Mouse (Mus musculus): ENCODE results near the gene Gpr84.
A peak's percentile ranks its signal among the peaks of the same experiment; 100 is the strongest.

Gene Gpr84

GRCm38 (mm10) chr15:103335488-103336235 is 25.2 kb upstream of the Gpr84 start:
- peak; percentile 17 for DNase-seq

DNA sequence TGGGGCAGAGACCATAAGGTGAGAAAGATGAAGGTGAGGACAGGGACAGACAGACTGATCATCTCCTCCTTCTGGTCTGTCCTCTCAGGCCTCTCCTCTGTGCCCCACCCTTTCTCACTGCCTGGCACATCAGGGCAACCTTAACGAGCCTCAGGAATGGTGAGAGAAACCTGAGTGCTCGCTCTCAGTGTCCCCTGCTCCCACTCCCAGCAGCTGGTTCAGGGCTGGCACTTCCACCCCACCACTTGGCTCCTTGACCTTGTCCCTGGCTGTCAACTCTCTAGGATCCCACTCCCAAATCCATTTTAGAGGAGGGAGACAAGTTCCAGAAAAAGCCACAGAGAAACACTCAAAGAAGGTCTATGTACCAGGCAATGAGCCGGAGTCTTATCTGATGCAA is 24.6 kb upstream of the Gpr84 start:
- DNase-seq, result peak; percentile 20

DNA sequence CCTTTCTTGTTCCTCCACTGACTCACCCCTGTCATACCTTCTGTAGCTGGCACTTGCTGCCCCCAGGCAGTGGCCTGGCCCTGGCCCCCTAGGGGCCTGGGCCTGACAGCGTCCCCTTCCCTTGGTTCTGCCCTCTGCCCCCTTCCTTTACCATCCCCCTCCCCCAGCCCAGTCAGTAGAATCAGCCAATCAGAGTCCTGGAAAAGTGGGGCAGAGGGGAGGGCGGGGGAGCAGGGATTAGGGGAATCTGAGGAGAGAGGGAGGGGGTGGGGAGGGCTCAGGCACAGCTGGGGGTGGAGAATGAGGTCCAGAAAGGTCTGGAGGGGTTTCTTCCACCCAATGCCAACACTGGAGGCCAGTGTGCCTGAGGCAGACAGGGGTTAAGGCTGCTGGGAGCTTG is 23.8 kb upstream of the Gpr84 start:
- DNase-seq, result peak; percentile 99

DNA sequence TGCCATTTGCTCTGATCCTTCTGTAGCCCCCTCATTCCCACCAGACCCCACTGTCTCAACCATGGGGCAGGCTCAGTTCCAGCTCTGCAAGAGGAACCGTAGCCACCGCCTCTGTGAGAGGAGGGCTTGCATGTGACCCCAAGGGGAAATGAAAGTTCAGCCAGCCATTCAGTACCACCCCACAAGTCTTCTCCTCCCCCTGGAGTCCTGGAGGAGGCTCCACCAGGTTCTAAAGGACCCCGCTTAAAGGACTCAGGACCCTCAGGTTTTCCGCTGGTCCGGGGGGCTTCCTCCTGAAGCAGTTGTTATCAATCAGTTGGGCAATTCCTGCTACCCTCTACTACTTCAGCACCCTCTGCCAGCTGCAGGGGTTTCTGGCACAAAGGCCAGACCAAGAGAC is 23.3 kb upstream of the Gpr84 start:
- DNase-seq, result no peak

- DNase-seq, result peak; percentile 21
Measured at GRCm38 (mm10) chr15:103333081-103333615, 22.7 kb upstream of the Gpr84 start.

- DNase-seq, result peak; percentile 91
Measured at GRCm38 (mm10) chr15:103323455-103324247, 13.2 kb upstream of the Gpr84 start.

- no peak for DNase-seq
Measured at GRCm38 (mm10) chr15:103323070-103323454, 12.7 kb upstream of the Gpr84 start.

DNA sequence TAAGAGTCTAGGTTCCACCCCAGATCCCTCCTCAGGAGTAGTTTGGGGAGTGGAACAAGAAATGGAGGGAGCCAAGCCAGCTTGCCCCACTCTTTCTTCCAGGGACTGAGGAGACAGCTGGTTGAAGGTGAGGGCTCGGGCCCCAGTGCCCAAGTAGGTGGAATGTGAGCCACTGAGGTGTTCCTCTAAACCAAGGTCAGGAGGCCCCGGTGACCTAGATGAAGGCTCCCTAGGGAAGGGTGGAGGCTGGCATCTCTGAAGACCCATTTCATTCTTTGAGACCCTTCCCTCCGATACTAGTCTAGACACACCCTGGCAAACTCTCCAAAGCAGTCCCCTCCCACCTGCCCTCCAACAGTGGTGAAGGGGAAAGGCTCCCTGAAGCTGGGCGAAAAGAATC is 12.0 kb upstream of the Gpr84 start:
- no peak for DNase-seq

- no peak for DNase-seq
Measured at GRCm38 (mm10) chr15:103321076-103321475, 10.7 kb upstream of the Gpr84 start.

DNA sequence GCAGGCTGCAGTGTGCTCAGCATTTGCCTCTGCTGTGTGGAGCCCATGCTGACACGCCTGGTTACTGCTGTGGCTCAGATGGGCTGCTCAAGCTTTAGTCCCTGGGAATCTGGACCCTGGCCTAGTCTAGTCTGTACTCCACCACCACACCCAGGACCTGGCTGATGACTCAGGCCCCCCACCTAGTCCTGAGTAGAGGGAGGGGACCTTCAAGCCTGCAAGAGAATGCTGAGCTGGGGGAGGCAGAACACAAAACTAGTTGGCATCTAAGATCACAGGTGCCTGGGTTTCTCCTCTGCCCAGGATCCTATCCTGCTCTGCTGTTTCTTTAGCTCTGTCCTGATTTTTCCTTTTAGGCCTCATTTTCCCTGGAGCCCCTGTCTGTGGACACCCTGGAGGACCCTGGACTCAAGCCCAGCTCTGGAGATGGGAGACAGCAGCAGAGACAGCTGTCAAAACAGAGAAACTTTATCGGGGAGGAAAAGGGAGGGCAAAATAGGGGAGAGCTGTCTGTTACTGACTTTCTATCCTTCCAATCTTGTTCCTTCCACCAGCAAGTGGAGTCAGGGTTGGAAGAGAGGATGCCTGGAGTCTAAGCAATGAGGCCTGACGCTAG is 7.9 kb upstream of the Gpr84 start:
- DNase-seq, result no peak

GRCm38 (mm10) chr15:103317731-103318130 is 7.3 kb upstream of the Gpr84 start:
- no peak for DNase-seq

DNA sequence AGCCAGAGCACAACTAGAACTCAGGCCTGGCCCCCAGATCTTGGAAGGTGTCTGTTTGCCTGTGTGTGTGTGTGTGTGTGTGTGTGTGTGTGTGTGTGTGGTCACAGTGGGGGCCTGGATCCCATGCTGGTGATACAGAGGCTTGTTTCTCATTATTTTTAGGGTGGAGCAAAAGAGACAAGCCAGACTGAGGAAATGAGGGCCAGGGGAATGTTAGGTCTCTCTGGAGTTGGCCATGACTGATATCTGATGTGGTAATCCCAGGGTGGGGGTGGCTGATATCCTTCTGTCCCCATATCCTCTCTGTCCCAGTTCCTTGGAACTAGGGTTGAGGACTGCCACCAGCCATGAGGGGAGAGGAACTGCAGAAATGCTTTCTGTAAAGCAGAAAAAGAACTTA is 6.7 kb upstream of the Gpr84 start:
- DNase-seq, result no peak

DNA sequence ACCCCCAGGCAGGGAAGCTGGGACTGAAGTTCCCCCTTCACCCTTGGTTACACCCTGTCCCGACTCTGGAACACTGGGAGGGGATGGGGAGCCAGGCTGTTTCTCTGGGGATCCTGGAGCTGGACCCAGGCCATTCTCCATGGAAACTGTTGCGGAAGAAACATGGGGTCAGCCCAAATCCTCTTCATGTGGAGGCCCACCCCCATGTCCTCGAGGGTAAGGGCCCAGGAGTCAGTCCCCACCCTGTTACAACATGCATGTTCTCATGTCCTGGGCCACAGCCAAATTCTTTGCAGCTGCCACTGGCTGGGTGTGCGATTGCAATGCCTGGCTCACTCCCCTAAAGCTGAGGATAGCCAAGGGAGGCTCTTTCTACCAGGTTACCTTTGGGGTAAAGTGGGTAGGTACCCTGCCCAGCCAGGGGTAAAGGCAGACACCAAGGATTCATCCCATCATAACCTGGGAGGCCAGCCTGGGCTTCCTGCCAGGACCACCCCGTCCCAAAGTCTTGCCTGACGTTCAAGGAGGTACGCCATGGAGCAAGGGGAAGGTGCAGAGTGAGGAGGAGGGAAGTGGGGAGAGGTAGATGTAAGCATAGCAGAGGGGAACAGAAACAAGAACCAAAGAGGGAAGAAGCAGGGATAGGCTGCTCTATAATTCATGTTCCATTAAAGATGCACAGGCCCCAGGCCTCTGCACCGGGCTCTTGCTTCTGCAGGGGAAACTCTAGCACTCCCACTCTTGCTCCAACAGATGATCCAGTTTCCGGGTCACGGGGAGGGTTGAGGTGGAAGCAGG is 5.8 kb upstream of the Gpr84 start:
- DNase-seq, result no peak

DNA sequence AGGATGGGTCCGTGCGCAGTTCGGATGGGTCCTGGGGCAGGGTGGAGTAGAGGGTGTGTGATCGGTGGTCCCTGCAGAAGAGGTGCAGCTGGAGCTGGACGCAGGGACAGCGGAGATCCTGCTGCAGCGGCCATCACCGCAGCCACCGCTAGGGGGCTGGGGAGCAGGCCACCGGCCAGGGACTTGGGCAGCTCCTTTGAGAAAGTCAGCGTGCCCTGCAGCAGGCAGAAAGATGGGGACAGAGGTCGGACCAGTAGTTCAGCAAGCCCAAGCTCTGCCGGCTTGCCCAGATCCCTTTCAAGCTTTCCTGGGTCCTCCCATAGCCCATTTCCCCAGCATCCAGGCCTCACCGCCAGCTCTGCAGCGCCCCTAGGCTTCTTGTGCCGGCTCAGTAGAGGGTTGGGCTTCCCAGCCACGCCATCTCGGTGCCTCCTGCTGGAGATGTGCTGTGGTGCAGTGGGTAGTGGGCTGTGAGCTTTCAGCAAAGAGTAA is 4.6 kb upstream of the Gpr84 start:
- peak; percentile 86 for DNase-seq

DNA sequence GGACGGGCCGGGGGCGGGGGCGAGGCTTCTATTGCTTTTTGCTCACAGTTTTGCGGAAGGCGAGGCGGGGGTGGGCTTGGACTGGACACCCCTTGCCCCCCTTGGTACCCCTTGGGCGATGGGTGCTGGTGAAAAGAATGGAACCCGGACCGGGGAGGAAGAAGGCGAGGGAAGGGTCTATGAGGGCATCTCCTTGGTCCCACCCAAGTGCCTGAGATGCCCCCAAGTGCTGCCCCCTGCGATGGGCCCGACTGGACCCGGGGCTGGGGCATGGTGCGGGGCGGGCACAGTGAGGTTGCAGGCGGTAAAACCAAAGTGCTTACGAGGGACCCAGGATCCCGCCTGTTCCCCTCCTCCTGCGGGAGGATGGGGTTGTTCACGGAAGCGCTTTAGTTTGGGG is 3.8 kb upstream of the Gpr84 start:
- DNase-seq, result no peak

DNA sequence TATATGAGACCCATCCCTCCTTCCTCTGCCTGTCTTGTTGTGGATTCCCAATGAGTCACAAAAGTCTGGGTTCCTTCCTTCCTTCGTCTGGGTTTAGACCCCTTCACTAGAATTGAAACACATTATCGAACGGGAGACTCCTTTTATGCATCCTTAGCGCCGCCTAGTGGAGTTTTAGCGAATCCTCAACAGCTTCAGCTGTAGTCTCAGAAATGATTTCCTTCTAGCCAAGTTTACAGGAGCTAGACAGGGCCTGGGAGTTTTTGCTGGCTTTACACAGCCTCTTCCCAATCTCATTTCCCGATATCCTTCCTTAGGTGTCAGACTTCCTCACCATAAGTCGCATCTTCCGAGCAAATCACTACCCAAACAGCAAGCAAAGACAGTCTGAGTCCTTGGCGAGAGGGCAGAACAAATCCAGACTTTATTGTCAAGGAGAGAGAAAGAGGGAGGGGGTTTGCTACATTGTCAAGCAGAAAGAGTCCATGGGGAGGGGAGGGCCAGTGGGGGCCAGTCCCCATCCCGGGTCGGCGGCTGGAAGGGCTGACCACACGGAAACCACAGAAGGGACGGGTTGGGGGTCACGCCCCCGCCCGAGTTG is 3.2 kb upstream of the Gpr84 start:
- peak; percentile 83 for DNase-seq

GRCm38 (mm10) chr15:103308876-103309580 is 1.4 kb downstream of the Gpr84 start:
- DNase-seq, result no peak

- DNase-seq, result no peak
Measured at GRCm38 (mm10) chr15:103308056-103308875, 2.1 kb downstream of the Gpr84 start.

GRCm38 (mm10) chr15:103307125-103307524 is 3.3 kb downstream of the Gpr84 start:
- peak; percentile 96 for DNase-seq

DNA sequence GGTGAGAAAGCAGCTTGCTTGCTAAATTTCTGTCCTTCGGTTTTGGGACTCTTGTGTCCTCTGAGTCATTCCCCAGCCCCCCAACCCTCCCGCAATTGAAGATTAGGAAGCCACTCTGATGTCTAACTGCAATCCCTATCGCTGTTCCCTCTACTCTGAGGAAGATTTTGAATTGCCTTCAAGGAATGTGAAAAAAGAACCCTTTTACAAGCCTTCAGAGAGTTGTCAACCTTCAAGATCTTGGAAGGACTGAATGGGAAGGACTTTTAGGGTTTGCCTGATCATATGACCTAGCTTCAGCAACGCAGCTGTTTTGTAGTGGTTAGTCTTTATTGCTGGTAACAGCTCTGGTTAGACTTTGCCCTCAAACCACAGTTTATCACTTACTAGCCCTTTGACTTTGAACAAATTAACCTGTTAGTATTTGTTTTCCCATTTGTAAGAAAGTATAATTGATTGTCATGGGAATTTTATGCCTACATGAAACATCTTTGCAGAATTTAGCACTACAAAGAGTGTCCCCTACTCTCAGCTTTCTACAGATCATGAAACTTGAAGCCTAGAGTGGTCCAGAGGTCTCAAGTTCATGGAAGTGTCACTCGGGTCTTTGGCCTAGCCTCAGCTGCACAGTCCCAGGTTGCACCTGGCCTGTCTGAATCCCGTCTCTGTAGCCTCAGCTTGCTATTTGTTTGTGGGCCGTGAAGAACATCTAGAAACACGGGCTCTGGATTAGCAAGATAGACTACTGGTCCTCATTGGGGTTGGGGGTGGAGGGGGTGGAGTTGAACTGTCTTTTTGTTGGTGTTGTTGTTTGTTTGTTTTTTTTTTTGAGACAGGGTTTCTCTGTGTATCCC is 4.4 kb downstream of the Gpr84 start:
- no peak for DNase-seq

Data from retina, postnatal 1 day (tissue).